Mouse (Mus musculus): ENCODE measurements around the gene Csk. TPM values are rescaled to one million over a fixed set of nuclear protein-coding genes. Genes with fewer than 3 reads are reported as not detected.
A peak's percentile ranks its signal among the peaks of the same experiment; 100 is the strongest.

Csk gene
- polyA plus RNA-seq, 1 experiment, result 42.4 TPM

GRCm38 (mm10) chr9:57688158-57688557 is 34.7 kb upstream of the Csk start:
- peak; percentile 81 for DNase-seq
- TF ChIP-seq CTCF (conservative IDR thresholded peaks at IDR 0.05; ENCODE audit: insufficient read depth, insufficient read length, low read depth, low read length), result peak; percentile 48
- no peak for TF ChIP-seq POLR2A (IDR thresholded peaks at IDR 0.05; ENCODE audit: low read depth, low read length)
- WGBS, result 40% methylated on average over 2 of the region's 2 CpGs
- Histone ChIP-seq H3K27me3 (replicated peaks; ENCODE audit: control insufficient read depth, insufficient read depth, low read length) (no peaks in the 10 kb centered on the region), H3K4me3 (ENCODE audit: insufficient read depth, low read depth, low read length) (no peak overlapping the region), H3K27ac (ENCODE audit: insufficient read depth, low read depth, low read length) (no peak overlapping the region), H3K4me1 (ENCODE audit: control insufficient read depth, insufficient read depth, low read length) (no peaks in the 10 kb centered on the region; the same call in 1 of the 2 replicates), H3K36me3 (ENCODE audit: control insufficient read depth, insufficient read depth, low read length) (no peaks in the 10 kb centered on the region)

- Histone ChIP-seq H3K27me3 (replicated peaks; ENCODE audit: control insufficient read depth, insufficient read depth, low read length) (no peaks in the 10 kb centered on the region), H3K27ac (ENCODE audit: insufficient read depth, low read depth, low read length) (no peak within 1 kb of the TSS), H3K36me3 (ENCODE audit: control insufficient read depth, insufficient read depth, low read length) (no peaks in the 10 kb centered on the region), H3K4me3 (ENCODE audit: insufficient read depth, low read depth, low read length) (no peak within 1 kb of the TSS), H3K4me1 (ENCODE audit: control insufficient read depth, insufficient read depth, low read length) (no peaks in the 10 kb centered on the region; the same call in 1 of the 2 replicates)
- WGBS, result 79% methylated on average over 2 of the region's 2 CpGs
- DNase-seq, result no peak
- no peak for TF ChIP-seq POLR2A (IDR thresholded peaks at IDR 0.05; ENCODE audit: low read depth, low read length)
Observed at GRCm38 (mm10) chr9:57687751-57688150, 34.3 kb upstream of the Csk start, which contains the start of gene Cyp1a1. TSS of gene Cyp1a1 (plus strand) at chr9:57687928.

- peak; percentile 33 for DNase-seq
- TF ChIP-seq POLR2A (IDR thresholded peaks at IDR 0.05; ENCODE audit: low read depth, low read length) (no peak), CTCF (conservative IDR thresholded peaks at IDR 0.05; ENCODE audit: insufficient read depth, insufficient read length, low read depth, low read length) (no peak)
- no peaks in the 10 kb centered on the region; the same call in 1 of the 2 replicates for H3K4me1 ChIP-seq (ENCODE audit: control insufficient read depth, insufficient read depth, low read length)
- H3K27ac ChIP-seq (ENCODE audit: insufficient read depth, low read depth, low read length), result no peak overlapping the region
- no peak overlapping the region for H3K4me3 ChIP-seq (ENCODE audit: insufficient read depth, low read depth, low read length)
- H3K27me3 ChIP-seq (replicated peaks; ENCODE audit: control insufficient read depth, insufficient read depth, low read length), result no peaks in the 10 kb centered on the region
- 81% methylated on average over 5 of the region's 5 CpGs for WGBS
- no peaks in the 10 kb centered on the region for H3K36me3 ChIP-seq (ENCODE audit: control insufficient read depth, insufficient read depth, low read length)
Observed at GRCm38 (mm10) chr9:57686011-57686410, 32.6 kb upstream of the Csk start.

DNA sequence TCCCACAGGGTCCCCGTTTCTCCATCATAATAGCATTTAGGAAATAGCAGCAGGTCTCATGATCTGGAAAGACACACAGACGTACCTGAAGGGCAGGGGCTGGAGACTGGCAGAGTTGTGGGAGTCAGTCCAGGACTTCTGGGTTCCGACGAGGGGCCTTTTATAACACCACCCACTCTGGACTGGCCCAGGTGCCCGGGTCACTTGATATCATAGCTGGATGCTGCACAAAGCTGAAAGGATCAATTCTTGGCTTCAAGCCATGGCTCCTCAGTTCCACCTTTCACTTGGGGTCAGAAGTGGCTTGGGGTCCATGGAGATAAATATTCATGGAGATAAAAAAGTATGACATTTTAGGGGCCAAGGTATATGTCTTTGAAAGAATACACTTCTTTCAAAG is 30.1 kb upstream of the Csk start, which contains the start of gene Cyp1a2:
Gene Cyp1a2, minus strand, starts transcription at position 184 of the 400 bp plus-strand sequence.
- no peaks in the 10 kb centered on the region for H3K36me3 ChIP-seq (ENCODE audit: control insufficient read depth, insufficient read depth, low read length)
- H3K27me3 ChIP-seq (replicated peaks; ENCODE audit: control insufficient read depth, insufficient read depth, low read length), result no peaks in the 10 kb centered on the region
- TF ChIP-seq POLR2A (IDR thresholded peaks at IDR 0.05; ENCODE audit: low read depth, low read length), result no peak
- TF ChIP-seq CTCF (conservative IDR thresholded peaks at IDR 0.05; ENCODE audit: insufficient read depth, insufficient read length, low read depth, low read length), result no peak
- WGBS, result 75% methylated on average over 5 of the region's 5 CpGs
- no peak for DNase-seq
- H3K27ac ChIP-seq (ENCODE audit: insufficient read depth, low read depth, low read length), result no peak within 1 kb of the TSS
- no peak within 1 kb of the TSS for H3K4me3 ChIP-seq (ENCODE audit: insufficient read depth, low read depth, low read length)
- H3K4me1 ChIP-seq (ENCODE audit: control insufficient read depth, insufficient read depth, low read length), result no peaks in the 10 kb centered on the region; the same call in 1 of the 2 replicates

DNA sequence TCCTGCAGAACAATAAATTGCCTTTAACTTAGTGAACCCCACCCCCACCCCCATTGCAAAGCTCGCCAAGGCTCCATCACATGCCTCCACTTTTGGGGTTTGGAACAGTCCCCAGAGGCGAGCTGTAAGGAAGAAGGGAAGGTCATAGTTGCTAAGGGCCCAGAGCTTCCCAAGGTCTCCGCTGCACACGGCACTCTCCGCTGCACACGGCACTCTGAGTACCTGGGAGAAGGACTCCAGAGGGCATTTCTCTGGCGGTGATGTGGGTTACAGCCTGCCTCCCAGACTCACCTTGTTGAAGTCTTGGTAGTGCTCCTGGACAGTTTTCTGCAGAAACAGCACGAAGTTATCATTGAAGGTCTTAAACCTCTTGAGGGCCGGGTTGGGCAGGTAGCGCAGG is 28.0 kb upstream of the Csk start:
- no peak overlapping the region for H3K4me3 ChIP-seq (ENCODE audit: insufficient read depth, low read depth, low read length)
- 0 out of 2 replicates have a peak, but pooled peaks cover 2% of the 10 kb centered on the region for H3K4me1 ChIP-seq (ENCODE audit: control insufficient read depth, insufficient read depth, low read length)
- 65% methylated on average over 10 of the region's 10 CpGs for WGBS
- peak; percentile 28 for DNase-seq
- no peak overlapping the region for H3K27ac ChIP-seq (ENCODE audit: insufficient read depth, low read depth, low read length)
- no peaks in the 10 kb centered on the region for H3K36me3 ChIP-seq (ENCODE audit: control insufficient read depth, insufficient read depth, low read length)
- no peaks in the 10 kb centered on the region for H3K27me3 ChIP-seq (replicated peaks; ENCODE audit: control insufficient read depth, insufficient read depth, low read length)
- TF ChIP-seq CTCF (conservative IDR thresholded peaks at IDR 0.05; ENCODE audit: insufficient read depth, insufficient read length, low read depth, low read length) (no peak), POLR2A (IDR thresholded peaks at IDR 0.05; ENCODE audit: low read depth, low read length) (no peak)

DNA sequence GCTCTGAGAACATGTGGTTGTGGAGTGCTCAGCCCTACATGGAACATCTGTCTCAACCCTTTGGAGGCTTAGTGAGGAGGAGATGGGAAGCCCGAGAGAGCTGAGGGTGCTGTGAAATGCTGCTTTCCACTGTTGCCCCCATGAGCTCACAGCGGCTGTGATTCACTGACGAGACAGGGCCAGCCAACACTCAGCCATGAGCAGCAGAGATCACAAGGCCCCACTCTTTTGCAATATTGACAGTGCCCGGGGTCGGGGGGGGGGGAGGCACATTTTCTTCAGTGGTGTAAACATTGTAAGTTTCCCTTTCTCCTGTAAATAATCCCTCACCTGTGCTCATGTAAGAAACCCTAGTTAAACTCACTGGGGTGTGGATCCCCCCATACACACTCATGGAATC is 18.1 kb upstream of the Csk start:
- Histone ChIP-seq H3K36me3 (ENCODE audit: control insufficient read depth, insufficient read depth, low read length) (no peaks in the 10 kb centered on the region), H3K27me3 (replicated peaks; ENCODE audit: control insufficient read depth, insufficient read depth, low read length) (no peaks in the 10 kb centered on the region), H3K4me1 (ENCODE audit: control insufficient read depth, insufficient read depth, low read length) (peaks cover 14% of the 10 kb centered on the region; the same call in 1 of the 2 replicates), H3K27ac (ENCODE audit: insufficient read depth, low read depth, low read length) (no peak overlapping the region), H3K4me3 (ENCODE audit: insufficient read depth, low read depth, low read length) (no peak overlapping the region)
- TF ChIP-seq CTCF (conservative IDR thresholded peaks at IDR 0.05; ENCODE audit: insufficient read depth, insufficient read length, low read depth, low read length) (no peak), POLR2A (IDR thresholded peaks at IDR 0.05; ENCODE audit: low read depth, low read length) (no peak)
- 88% methylated on average over 5 of the region's 5 CpGs for WGBS
- DNase-seq, result no peak

DNA sequence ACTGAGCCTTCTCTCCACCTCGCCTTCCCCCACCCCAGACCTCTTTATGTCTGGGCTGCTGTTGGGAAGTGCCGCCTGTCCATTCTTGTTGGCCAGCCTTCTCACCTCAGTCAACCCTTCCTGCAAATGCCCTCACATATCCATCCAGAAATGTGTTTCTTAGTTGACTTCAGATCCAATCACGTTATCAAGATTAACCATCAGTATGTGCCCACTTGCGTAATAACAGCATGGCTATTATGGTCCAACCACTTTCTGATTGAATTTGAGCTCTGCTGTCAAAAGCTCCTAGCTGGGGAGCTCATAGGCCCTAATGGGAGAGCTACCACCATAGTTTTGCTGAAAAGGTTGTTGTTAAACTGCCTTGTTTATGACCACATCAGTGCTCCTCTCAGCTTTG is 17.6 kb upstream of the Csk start:
- Histone ChIP-seq H3K36me3 (ENCODE audit: control insufficient read depth, insufficient read depth, low read length) (no peaks in the 10 kb centered on the region), H3K4me3 (ENCODE audit: insufficient read depth, low read depth, low read length) (no peak overlapping the region), H3K27me3 (replicated peaks; ENCODE audit: control insufficient read depth, insufficient read depth, low read length) (no peaks in the 10 kb centered on the region), H3K4me1 (ENCODE audit: control insufficient read depth, insufficient read depth, low read length) (peaks cover 14% of the 10 kb centered on the region; the same call in 1 of the 2 replicates), H3K27ac (ENCODE audit: insufficient read depth, low read depth, low read length) (no peak overlapping the region)
- WGBS, result 88% methylated on average over 4 of the region's 4 CpGs
- DNase-seq, result no peak
- TF ChIP-seq POLR2A (IDR thresholded peaks at IDR 0.05; ENCODE audit: low read depth, low read length), result no peak

All from kidney, adult 2 months (tissue).